Mouse (Mus musculus): Measurements from ENCODE around the gene Hoxb3.

DNA sequence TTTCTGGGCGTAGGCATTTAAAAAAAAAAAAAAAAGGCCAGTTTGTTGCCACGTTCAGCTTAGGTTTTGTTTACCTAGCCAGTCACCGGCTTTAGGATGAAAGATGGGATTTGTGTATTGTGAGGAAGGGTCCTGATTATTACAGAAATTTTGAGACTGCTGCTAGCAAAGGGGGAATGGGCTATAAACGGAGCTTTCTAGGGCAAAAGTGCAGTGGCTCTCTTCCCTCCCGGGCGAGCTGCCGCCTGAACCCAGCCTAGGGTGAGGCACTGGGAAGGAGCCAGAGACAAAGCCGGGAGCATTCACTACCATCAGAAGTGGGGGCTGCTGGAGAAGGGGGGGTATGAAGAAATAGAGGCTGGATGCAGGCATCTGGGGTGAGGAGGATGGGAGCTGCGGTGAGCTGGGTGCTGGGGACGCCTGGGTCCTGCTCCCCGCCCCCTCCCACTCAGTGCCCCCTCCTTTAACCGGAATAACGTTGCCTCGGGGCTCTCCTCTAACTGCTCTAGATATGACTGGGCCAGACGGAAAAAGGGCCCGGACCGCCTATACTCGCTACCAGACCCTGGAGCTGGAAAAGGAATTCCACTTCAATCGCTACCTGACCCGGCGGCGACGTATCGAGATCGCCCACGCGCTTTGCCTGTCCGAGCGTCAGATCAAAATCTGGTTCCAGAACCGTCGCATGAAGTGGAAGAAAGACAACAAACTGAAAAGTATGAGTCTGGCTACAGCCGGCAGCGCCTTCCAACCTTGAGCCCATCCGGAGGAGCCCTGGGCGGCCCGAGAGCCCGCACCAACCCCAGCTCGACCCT, 18.5 kb upstream of the Hoxb3 start:
- TF ChIP-seq EP300 (IDR thresholded peaks at IDR 0.05; ENCODE audit: low read depth) (no peak), CTCF (IDR thresholded peaks at IDR 0.05; ENCODE audit: low read depth) (no peak)
